Mouse (Mus musculus) olfactory bulb, adult 2 months (tissue): ENCODE measurements at regions not wholly inside any gene's neighbourhood (a gene's known extent, or its start where the extent isn't known, plus 50 kb on each side); places are given as distances from the start of the nearest gene placed in this dataset.

Source experiments
- CTCF ChIP-seq: fragments of 200-500 bp; IDR thresholded peaks from 2 replicates; pipeline ENCODE4 v1.5.1; 2012; ENCODE audit warnings: low read depth, mild to moderate bottlenecking, low read length, moderate library complexity; ENCODE audit not compliant: insufficient read depth
- POLR2A ChIP-seq: fragments of 200-500 bp; IDR thresholded peaks from 2 replicates; pipeline ENCODE4 v1.6.1; 2012; ENCODE audit warnings: mild to moderate bottlenecking, low read depth, low read length, moderate library complexity; ENCODE audit not compliant: insufficient read depth

- TF ChIP-seq CTCF (no peak), POLR2A (no peak)
Observed at GRCm38 (mm10) chr12:54327483-54327882, 123.8 kb upstream of the Egln3 start.
